Mouse (Mus musculus): Measurements from ENCODE around the gene P3h3.

The P3h3 gene

DNA sequence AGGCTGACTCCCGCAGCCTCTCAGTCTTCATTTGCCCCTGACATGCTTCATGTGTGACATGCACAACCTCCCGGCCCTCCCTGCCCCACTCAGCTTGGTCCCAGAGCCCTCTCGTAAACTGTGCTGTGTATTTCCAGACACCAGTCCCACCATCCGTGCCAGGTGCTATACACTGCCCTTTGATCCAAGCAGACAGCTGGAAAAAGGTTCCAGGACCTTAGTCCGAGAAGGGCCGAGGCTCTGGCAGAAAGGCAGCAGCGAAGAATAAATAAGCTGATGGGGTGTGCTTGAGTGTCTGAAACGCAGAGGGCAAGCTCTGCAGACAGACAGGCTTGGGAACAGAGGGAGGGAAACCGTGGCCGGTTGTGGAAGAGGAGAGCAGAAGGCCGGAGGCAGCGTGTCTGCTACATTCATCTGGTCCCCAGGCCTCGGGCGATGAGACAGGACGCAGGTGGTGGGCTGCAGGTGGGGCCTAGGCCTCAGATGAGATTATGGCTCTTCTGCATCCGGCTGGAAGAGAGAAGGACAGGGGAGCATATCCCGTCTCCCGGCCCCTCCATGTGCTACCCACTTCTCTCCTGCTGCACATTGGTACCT, 8.3 kb upstream of the P3h3 start:
- no peak for DNase-seq (ENCODE audit: low read depth)

DNA sequence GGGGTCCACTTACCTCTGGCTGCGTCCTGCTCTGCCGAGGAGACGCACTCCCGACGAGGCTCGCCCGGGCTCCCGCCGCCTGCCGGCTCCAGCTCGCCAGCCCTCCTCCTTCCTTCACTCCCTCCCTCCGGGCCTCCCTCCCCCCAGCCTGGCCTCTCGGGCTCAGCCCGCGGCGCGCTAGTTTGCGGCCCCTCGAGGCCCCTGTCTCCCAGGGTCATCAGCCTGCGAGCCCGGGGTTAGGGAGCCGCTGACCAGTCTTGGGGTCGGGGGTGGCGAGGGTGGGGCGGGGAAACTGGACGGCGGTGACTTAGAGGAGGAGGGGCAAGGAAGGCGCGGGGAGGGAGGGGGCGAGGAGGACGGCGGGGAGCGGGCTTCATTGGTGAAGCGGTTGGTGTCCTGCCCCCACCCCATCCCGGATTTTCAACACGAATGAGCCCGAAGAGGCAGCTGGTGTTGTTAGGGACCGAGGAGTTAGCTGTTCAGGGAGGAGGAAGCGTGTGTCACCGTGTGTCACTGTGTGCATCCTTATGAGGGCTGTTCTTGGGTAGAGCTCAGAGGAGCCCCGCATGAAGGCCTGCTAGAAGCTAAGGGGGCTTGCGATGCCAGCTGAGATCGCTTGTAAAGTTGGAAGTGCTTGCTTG, 6.2 kb upstream of the P3h3 start, which contains the start of gene Gpr162:
TSS of gene Gpr162 (minus strand) at position 326 of the 641 bp plus-strand sequence.
- peak; percentile 66 for DNase-seq (ENCODE audit: low read depth)

DNA sequence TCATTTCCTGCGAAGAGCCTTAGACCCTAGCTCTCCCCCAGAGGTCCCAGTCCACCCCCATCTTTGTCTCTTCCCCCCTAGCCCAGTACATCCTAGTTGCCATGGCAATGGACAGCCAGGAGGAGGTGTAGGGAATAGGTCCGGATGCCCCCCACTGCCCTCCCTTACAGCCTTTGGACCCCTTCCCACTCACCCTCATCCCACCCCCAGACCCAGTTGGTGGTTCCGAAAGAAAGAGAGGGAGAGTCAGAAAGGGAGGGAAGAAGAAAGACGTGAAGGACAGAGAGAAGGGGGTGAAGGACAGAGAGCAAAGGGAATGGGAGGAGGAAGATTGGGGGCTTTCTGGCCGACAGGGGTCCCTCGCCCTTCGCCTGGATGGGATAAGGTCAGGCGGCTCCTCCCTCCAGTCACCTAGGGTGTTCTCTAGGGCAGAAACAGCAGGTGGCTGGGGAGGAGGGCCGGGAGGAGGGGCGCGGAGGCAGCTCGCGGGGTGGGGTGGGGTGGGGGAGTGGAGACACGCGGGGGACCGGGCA, 5.6 kb upstream of the P3h3 start:
- DNase-seq (ENCODE audit: low read depth): no peak

DNA sequence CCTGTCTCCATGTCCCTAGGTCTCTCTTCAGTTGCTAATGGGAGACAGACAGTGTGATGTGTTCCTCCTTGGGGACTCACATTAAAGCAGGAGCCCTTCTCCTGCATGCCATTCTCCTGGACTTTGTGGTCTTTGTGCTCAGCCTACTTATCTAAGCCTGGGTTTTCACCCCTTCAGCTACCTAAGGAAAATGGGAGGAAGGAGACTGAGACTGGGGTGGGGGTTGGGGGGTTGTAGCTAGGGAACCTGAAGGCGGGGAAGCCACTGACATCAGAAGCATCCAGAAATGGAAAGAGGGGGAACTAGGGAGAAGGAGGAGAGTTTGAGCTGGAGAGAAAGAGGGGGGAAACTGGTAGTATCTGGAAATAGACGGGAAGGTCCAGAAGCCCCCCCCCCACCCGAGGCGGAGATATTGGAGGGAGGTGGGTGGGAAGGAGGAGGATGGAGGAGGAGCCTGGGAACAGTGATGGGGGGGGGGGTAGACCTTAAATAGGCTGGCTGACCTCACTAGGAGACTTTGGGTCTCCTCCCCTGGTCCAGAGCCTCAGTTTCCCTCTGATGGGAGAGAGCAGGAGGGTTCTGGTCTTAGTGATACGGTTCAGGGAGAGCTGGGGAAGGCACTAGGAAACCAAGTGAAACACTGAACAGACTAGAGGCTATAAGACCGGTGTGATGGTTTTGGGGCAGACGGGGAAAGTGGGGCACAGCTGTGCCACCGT, 5.0 kb upstream of the P3h3 start:
- no peak for DNase-seq (ENCODE audit: low read depth)

DNA sequence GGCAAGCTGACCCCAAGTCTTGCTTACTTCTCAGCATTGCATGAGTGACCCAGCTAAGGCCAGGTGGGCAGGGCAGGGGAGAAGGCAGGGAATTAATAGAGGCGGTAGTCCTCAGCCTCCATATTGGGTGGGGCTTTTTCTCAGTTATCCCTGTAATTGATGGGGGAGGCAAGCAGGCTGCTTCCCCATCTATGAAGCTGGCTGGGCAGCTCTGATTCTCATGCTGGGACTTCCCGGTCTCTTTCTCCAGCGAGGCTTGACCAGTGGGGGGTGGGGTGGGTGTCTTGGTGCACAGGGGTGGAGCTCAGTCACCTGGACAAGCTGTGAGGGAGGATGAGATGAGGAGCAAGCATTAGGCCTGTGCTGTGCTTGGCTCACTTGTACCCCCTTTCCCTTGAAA, 4.2 kb upstream of the P3h3 start:
- DNase-seq (ENCODE audit: low read depth): no peak

DNA sequence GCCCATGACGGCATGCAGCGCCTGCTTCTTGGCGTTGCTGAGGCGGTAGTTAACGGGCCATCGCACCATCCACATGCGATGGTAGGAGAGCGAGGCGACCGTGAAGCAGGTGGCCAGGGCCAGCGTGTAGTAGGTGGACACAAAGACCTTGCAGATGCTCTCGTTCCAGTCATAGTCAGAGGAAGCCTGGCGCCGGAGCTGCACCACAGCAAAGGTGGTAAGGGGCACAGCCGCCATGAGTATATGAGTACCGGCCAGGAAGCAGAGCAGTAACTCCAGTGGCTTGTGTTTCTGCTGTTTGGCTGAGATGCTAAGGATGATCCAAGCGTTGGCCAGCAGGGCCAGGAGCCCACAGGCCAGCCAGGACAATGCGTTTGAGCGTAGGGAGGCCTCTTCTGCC, 3.7 kb upstream of the P3h3 start:
- DNase-seq (ENCODE audit: low read depth): no peak

DNA sequence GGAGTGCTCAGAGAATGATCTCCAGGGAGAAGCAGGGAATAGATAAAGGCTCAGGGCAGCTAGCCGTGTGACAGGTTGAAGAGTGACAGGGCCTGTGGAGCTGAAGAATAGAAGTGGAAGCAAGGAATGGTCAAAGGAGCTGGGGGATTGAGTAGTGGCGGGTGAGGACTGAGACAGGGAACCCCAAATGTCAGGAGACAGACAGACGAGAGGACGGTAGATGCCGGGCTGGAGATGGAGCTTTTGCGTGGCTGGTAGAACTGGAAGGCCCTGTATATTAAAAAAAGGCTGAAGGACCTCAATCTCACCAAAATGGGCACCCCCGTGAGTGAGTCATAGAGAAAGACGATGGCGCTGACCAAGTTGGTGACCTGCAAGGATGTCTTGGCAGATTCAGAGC, 3.0 kb upstream of the P3h3 start:
- no peak for DNase-seq (ENCODE audit: low read depth)

DNA sequence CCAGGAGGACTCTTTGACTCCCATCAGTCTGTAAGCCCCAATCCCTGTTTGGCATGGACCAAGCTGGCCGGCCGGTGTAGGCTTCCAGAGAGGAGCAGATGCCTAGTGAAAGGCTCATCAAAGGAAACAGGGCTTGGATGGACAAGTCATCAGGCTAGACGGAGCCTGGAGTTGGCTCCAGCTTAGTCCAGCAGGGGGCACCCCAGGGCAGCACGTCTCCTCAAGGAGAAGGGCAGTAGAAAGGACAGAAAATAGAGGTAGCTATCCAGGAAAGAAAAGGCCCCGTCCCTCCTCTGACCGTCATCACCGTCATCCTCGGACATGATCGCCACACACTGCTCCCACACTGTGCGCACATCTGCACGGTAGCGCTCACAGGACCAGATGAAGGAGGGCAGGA, 2.2 kb upstream of the P3h3 start:
- DNase-seq (ENCODE audit: low read depth): peak; percentile 90

DNA sequence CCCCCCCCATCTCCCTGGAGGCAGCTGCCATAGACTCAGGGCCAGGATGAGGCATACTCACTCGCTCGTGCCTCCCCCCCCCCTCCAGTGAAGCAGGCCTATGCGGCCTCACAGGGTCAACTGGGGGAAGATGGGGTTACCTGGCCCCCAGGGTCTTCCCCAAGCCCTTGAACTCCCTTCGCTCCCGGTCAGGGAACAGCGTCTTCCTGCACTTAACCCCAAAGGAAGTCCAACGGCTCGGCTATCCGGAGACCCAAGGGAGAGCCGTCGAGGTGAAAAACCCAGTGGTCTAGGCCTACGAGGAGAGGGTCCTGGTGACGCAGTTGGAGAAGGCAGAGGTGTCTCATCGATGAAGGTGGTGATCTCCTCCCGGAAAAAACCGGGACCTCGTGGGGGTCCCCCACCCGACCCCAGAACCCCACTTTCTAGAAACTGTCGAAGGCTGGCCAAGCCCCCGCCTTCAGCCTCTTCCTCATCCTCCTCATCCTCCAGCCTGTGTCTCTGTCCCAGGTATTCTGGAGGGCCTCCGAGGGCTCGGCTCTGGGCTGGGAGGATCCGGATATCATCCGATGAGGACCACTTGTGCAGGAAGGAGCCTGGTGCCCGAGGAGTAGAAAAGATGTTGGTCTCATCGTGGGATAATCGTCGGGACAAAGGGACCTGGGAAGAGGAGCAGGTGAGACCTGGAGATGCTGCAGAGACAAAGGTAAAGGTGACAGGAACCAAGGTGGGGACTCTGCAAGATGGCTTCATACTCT, 1.2 kb upstream of the P3h3 start:
- no peak for DNase-seq (ENCODE audit: low read depth)

DNA sequence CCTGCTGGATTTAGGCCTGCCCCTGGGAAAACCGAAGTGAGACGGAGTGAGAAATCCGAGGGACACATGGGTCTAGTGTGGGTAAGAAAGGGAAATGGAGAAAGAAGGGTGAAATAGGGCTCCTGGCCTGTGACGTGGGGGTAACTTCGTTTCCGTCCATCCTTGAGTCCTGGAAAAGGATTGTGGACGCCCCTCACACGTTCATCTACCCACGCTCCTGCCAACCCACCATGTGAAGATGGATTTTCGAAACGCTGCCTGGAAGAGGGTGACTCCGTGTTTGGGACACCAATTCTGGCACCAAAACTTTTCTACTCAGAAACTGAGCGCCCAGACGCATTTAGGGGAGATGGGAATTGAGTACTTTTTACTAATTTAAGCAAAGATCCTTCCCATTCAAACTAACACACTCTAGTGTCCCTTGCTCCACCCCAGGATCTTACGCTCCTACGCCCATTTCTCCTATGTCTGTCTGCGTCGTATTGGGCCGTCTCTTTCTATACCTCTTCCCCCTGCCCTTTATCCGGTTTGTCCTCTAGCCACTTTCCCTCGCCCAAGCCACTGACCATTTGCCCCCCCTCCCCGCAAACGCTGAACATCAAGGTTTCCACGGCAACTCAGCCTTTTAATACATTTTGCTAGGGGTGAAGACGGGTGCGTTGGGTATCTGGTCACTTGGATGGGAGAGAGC, 433 bp upstream of the P3h3 start:
- DNase-seq (ENCODE audit: low read depth): no peak

DNA sequence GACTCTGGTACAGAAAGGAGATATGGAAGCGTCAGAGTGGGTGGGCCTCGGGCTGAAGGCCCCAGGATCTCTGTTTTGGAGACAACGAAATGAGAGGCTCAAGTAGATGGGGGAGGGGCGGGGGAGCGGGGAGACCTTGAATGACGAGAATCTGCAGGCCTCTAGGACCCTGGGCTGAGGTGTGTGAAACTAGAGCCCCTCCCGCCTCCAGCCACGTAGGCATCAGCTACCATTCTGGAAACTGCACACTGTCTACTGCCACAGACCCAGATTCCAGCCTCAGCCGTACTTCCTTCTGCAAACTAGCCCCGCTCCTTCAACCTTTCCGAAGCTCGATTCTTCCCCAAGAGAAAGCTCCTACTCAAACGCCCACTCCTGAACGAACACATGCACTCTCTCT, 1.2 kb downstream of the P3h3 start:
- peak; percentile 40 for DNase-seq (ENCODE audit: low read depth)

DNA sequence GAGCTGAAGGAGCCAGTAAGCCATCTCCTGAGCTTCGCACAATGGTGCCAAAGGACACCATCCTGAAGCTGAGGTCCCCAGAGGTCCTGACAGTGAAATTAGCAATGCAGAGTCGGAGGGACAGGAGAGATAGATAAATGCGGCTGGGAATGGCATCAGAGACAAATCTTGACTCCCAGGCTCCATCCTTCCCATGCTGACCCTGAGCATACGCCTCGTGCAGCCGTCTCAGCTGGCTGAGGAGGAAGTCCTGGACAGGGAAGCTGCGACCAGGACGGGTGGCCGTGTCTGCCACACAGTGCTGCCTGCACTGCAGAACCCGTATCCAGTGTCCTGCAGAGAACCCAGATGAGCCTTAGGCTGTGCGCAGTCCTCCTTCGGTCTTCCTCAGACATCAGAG, 2.9 kb downstream of the P3h3 start:
- DNase-seq (ENCODE audit: low read depth): no peak

DNA sequence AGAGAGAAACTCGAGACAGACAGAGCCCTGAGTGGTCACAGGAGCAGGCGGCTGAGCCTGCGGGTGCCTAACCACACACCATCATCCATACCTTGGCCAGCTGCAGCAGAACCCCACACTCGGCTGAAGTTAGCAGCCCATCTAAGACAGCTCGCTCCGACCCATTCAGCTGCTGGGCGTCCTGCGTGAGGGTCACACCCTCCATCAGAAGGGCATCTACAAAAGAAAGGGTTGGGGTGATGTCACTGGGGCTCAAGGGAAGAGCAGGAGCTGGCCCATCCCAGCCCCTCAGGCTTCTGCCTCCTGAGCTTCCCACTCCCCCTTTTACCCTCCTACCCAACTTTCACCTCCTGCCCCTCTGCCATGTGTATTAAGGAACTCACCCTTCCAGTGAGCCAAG, 7.0 kb downstream of the P3h3 start:
- DNase-seq (ENCODE audit: low read depth): no peak

DNA sequence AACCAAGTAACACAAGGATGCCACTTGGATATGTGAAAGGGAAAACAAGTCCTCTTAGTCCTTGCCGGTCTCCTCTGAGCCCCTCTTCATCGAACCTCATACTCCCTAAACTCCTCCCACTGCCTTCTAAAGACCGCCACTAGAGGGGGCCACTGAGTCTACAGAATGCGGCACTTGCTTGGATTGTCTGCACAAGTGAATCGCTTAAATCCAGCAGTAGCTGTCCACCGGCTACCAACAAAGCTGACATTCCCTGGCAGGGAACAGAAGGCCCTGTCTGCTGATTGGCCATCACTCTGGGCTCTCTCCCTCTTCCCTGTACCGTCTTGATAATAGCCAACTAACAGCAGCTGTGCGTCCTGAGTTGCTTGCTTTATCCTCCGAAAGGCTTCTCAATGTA, 10.2 kb downstream of the P3h3 start:
- DNase-seq (ENCODE audit: low read depth): peak; percentile 94

DNA sequence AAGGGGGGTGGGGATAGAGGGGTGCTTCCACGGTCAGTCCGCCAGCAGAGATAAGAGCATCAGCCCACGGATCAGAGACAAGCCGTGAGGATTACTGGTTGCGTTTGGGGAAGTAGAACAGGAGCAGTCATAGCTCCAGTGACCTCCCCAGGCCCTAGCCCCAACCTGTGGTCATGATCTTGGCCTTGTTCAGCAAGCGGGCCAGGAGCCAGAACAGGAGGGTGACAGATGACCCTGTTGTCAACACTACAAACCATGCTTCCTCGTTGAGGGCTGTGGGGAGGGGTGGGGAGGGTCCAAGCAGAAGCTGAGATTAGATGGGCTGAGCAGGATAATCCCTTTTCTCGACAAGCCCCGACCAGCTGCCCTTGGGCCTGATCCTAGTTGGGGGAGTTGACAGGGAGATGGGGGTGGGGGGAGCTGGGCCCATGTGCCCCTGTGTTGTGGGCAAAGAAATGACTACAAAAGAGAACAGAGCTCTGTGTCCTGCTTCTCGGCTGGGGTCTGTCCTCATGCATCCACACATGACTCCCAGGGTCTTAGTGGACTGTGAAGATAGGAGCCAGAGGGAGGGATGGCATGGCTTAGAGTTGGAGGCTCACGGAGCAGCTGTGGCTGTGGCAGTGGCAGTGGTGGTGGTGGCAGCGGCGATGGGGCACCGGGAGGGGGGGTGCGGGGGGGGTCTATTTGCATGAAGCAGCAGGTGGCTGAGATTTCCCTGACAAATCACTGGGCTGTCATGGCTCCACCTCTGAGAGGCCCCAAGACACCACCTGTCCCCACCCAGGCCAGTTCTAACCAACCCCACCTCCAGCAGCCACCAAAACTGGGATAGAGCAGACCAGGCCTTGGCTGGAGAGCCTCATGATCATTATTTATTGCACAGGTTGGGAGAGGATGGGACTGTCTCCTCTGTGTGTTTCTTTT, 17.0 kb downstream of the P3h3 start, which contains the start of gene Gnb3:
TSS of gene Gnb3 (minus strand) at position 35 of the 927 bp plus-strand sequence.
- DNase-seq (ENCODE audit: low read depth): no peak

DNA sequence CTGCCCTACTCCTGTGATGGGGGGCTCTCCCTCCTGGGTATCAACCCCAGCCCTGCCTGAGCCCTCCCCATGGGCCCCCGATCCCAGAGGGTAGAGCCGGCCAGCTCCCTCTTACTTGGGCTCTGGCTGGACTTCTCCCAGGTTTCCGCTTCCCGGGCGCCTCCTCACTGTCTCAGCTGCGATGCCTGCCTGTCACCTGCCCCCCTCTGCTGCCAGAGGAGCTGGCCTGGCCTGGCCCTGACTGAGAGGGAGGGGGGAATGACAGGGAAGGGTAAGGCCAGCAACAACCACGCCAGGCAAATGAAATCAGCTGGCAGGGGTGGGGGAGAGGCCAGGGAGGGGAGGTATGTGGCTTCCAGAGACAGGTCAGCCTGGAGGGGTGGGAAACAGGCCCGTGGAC, 17.7 kb downstream of the P3h3 start:
- no peak for DNase-seq (ENCODE audit: low read depth)

DNA sequence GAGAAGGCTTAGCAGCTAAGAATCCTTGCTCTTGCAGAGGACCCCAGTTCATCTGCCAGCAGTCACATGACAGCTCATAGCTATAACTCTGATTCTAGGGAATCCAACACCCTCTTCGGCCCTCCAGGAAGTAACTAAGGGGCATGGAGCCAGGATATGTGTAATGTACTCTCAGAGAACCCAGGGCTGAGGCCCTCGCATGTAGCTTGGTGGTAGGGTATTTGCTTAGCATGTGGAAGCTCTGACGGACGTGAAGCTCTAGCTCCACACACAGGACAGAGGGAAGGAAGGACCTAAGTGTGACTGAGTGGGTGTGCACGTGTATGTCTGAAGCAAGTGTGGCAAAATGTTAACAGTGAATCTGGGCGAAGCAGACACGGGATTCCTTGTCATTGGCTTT, 21.1 kb downstream of the P3h3 start:
- no peak for DNase-seq (ENCODE audit: low read depth)

DNA sequence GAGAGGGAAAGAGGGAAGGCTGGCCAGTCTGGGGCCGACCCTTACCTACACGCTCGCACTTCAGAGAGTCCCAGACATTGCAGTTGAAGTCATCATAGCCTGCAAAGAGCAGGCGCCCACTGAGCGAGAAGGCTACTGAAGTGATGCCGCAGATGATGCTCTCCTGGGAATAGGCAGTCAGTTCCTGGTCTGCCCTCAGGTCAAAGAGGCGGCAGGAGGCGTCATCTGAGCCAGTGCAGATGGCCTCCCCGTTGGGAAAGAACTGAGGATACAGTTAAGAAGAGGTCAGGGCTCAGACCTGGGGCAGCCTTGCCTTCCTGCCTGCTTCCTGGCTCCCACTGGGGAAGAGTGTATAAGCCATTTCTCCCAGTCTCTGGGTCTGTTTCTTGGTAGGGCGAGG, 22.0 kb downstream of the P3h3 start:
- DNase-seq (ENCODE audit: low read depth): no peak

DNA sequence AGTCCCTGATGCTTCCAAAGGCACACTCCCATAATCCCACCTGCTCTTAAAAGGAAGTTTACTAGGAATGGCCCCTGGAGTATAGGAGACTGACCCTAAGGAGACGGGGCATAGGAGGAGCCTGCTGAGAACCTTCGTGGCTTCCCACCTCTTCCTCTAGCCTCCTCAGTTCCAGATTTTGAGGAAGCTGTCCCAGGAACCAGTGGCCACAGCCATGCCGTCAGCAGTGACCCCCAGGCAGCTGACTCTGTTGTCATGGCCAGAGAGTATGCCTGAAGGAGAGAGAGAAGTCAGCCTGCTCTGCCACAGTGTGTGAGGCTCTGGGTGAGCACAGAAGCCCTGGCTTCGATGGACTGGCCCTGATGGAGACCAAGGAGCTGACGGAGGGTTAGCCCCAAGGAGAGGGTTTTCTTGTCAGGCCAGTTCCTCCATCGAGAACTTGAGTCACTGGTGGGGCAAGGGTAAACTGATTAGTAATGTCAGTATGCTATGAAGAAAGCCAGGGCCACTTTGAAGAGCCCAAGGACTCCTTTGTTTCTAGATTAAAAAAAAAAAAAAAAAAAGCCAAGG, 23.0 kb downstream of the P3h3 start:
- no peak for DNase-seq (ENCODE audit: low read depth)

DNA sequence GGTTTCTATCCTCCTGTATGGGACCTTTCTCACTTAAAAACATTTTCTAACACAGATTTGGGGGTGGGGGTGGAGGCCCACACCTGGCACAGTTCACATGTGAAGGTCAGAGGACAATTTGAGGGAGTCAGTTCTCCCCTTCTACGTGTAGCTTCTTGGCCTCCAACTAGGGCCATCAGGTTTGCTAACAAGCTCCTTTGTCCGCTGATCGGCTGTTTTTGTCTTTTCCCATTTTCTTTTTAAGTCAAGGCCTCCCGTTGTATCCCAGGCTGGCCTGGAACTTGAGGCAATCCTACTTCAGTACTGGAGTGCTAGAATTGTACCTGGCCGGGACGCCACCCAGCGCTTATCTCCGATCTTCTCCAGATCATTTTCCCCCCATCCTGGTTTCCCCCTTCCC, 25.9 kb downstream of the P3h3 start:
- DNase-seq (ENCODE audit: low read depth): no peak
